Mouse (Mus musculus) heart, embryonic 14.5 days (tissue): Measurements from ENCODE around the gene Jpt2. TPM values are rescaled to one million over a fixed set of nuclear protein-coding genes. Genes with fewer than 3 reads are reported as not detected.
A peak's percentile ranks its signal among the peaks of the same experiment; 100 is the strongest.

ENCODE experiments used
- ATAC-seq: fragments of 200-750 bp; cut with Nextera tagmentation; 2 replicates; pipeline ENCODE4 v1.8.0; 2017; ENCODE audit warnings: low read depth, moderate TSS enrichment; ENCODE audit not compliant: insufficient number of reproducible peaks, insufficient read depth, low FRiP score
- H3K27ac ChIP-seq, 2 experiments: fragments of 200-500 bp in 1 of 2; fragments of 300-500 bp in 1 of 2; sonication (generic) in 1 of 2; replicated peaks in 1 of 2; 2 replicates each; pipeline ENCODE4 v1.5.1; 2012 to 2014; ENCODE audit warnings: low read depth in 2 of 2, low read length in 2 of 2, control low read depth in 1 of 2, mild to moderate bottlenecking in 1 of 2, mixed read lengths in 1 of 2; ENCODE audit not compliant: control insufficient read depth in 1 of 2, insufficient read depth in 1 of 2
- H3K27me3 ChIP-seq: fragments of 300-500 bp; sonication (generic); 2 replicates; pipeline ENCODE4 v1.6.1; 2014; ENCODE audit warnings: mild to moderate bottlenecking, low read length, control low read depth; ENCODE audit not compliant: control insufficient read depth, insufficient read depth
- H3K36me3 ChIP-seq: fragments of 300-500 bp; sonication (generic); 2 replicates; pipeline ENCODE4 v1.6.1; 2014; ENCODE audit warnings: mild to moderate bottlenecking, control low read depth, low read length, mixed read lengths; ENCODE audit not compliant: control insufficient read depth, insufficient read depth
- H3K4me1 ChIP-seq, 2 experiments: fragments of 200-500 bp in 1 of 2; fragments of 300-500 bp in 1 of 2; sonication (generic) in 1 of 2; 2 replicates each; pipeline ENCODE4 v1.6.1; 2012 to 2014; ENCODE audit warnings: low read length in 2 of 2, control low read depth in 1 of 2, mixed read lengths in 1 of 2; ENCODE audit not compliant: control insufficient read depth in 2 of 2, insufficient read depth in 2 of 2
- H3K4me2 ChIP-seq: fragments of 300-500 bp; sonication (generic); 2 replicates; pipeline ENCODE4 v1.6.1; 2014; ENCODE audit warnings: mild to moderate bottlenecking, low read length
- H3K4me3 ChIP-seq, 2 experiments: fragments of 200-500 bp in 1 of 2; fragments of 300-500 bp in 1 of 2; sonication (generic) in 1 of 2; 2 replicates each; pipeline ENCODE4 v1.5.1; 2012 to 2014; ENCODE audit warnings: low read length in 2 of 2, mild to moderate bottlenecking in 2 of 2, control low read depth in 1 of 2, low read depth in 1 of 2, moderate library complexity in 1 of 2; ENCODE audit not compliant: control insufficient read depth in 1 of 2, insufficient read depth in 1 of 2
- H3K9ac ChIP-seq: fragments of 300-500 bp; sonication (generic); 2 replicates; pipeline ENCODE4 v1.6.1; 2014; ENCODE audit warnings: mild to moderate bottlenecking, low read length
- H3K9me3 ChIP-seq: fragments of 300-500 bp; sonication (generic); 2 replicates; pipeline ENCODE4 v1.6.1; 2016; ENCODE audit warnings: low read length, control low read depth; ENCODE audit not compliant: control insufficient read depth
- WGBS: fragments of 180-500 bp; shearing (Covaris S2); extraction: QIAGEN DNeasy Blood & Tissue Kit; methylation state at CpG from one replicate; pipeline ENCODE4 v1.1.7; 2014; 5-methylcytosine and 5-hydroxymethylcytosine counted together
- polyA plus RNA-seq: library from polyadenylated mRNA; unstranded; fragments of >200 nt; fragmentation: Nextera tagmentation; extraction: Ambion mirVana; gene quantifications from 2 replicates; pipeline ENCODE4 v1.2.1, GENCODE M21; 2014

The Jpt2 gene
- polyA plus RNA-seq, 1 experiment from 2014 or later = 63.1 TPM

- no peaks in the 10 kb centered on the region for H3K9me3 ChIP-seq
- no peaks in the 10 kb centered on the region for H3K4me1 ChIP-seq
- no peak overlapping the region for H3K27ac ChIP-seq
- no peak for ATAC-seq
- no peak overlapping the region for H3K9ac ChIP-seq
- no peak overlapping the region for H3K4me2 ChIP-seq
- H3K36me3 ChIP-seq = peaks cover 98% of the 10 kb centered on the region
- no peaks in the 10 kb centered on the region for H3K27me3 ChIP-seq
- H3K4me3 ChIP-seq = no peak overlapping the region
Observed at GRCm38 (mm10) chr17:24913984-24914383, 46.5 kb downstream of the Jpt2 start.

- Histone ChIP-seq H3K27me3 (no peaks in the 10 kb centered on the region), H3K27ac (no peak overlapping the region), H3K9me3 (no peaks in the 10 kb centered on the region), H3K36me3 (peaks cover 98% of the 10 kb centered on the region), H3K4me2 (no peak overlapping the region), H3K9ac (no peak overlapping the region), H3K4me3 (no peak overlapping the region), H3K4me1 (no peaks in the 10 kb centered on the region)
- WGBS = 92% methylated on average over 2 of the region's 2 CpGs
- ATAC-seq = no peak
Observed at GRCm38 (mm10) chr17:24907591-24907990, 52.9 kb downstream of the Jpt2 start.

GRCm38 (mm10) chr17:24903767-24904166, 56.7 kb downstream of the Jpt2 start:
- H3K4me1 ChIP-seq = peaks cover 0 to 7% of the 10 kb centered on the region in 2 experiments; a peak in 1 of 4 replicates
- H3K36me3 ChIP-seq = peaks cover 100% of the 10 kb centered on the region
- no peak overlapping the region for H3K4me2 ChIP-seq
- no peak for ATAC-seq
- H3K9ac ChIP-seq = no peak overlapping the region
- no peaks in the 10 kb centered on the region for H3K9me3 ChIP-seq
- no peak overlapping the region for H3K27ac ChIP-seq
- H3K27me3 ChIP-seq = no peaks in the 10 kb centered on the region
- WGBS = 86% methylated on average over 9 of the region's 9 CpGs
- no peak overlapping the region for H3K4me3 ChIP-seq

- no peak overlapping the region for H3K9ac ChIP-seq
- no peaks in the 10 kb centered on the region for H3K9me3 ChIP-seq
- peaks cover 100% of the 10 kb centered on the region for H3K36me3 ChIP-seq
- H3K27ac ChIP-seq = no peak overlapping the region
- H3K4me3 ChIP-seq = no peak overlapping the region
- no peaks in the 10 kb centered on the region for H3K27me3 ChIP-seq
- no peak overlapping the region for H3K4me2 ChIP-seq
- ATAC-seq = no peak
- peaks cover 0 to 9% of the 10 kb centered on the region in 2 experiments; a peak in 1 of 4 replicates for H3K4me1 ChIP-seq
- 71% methylated on average over 9 of the region's 9 CpGs for WGBS
Observed at GRCm38 (mm10) chr17:24902671-24903474, 57.6 kb downstream of the Jpt2 start.

GRCm38 (mm10) chr17:24902124-24902523, 58.4 kb downstream of the Jpt2 start:
- H3K4me3 ChIP-seq = no peak overlapping the region
- ATAC-seq = no peak

GRCm38 (mm10) chr17:24900014-24900413, 60.5 kb downstream of the Jpt2 start:
- Histone ChIP-seq H3K4me1 (peaks cover 7 to 28% of the 10 kb centered on the region in 2 experiments), H3K4me2 (no peak overlapping the region), H3K9ac (no peak overlapping the region), H3K9me3 (no peaks in the 10 kb centered on the region), H3K36me3 (peaks cover 81% of the 10 kb centered on the region), H3K27me3 (no peaks in the 10 kb centered on the region), H3K27ac (no peak overlapping the region), H3K4me3 (no peak overlapping the region)
- WGBS = 96% methylated on average over 6 of the region's 6 CpGs
- ATAC-seq = no peak

More at GRCm38 (mm10) chr17:24902124-24902523, 58.4 kb downstream of the Jpt2 start:
- no peaks in the 10 kb centered on the region for H3K27me3 ChIP-seq
- H3K9ac ChIP-seq = no peak overlapping the region
- H3K4me1 ChIP-seq = peaks cover under 1 to 17% of the 10 kb centered on the region in 2 experiments
- no peak overlapping the region for H3K4me2 ChIP-seq
- no peaks in the 10 kb centered on the region for H3K9me3 ChIP-seq
- H3K36me3 ChIP-seq = peaks cover 100% of the 10 kb centered on the region
- H3K27ac ChIP-seq = no peak overlapping the region
- WGBS = 85% methylated on average over 5 of the region's 5 CpGs

- Histone ChIP-seq H3K4me1 (peaks cover 10 to 31% of the 10 kb centered on the region in 2 experiments), H3K4me3 (no peak overlapping the region), H3K27ac (peak overlapping the region in 1 of 2 experiments; percentile 28; a peak in 1 of 4 replicates), H3K9me3 (no peaks in the 10 kb centered on the region), H3K27me3 (no peaks in the 10 kb centered on the region), H3K36me3 (peaks cover 73% of the 10 kb centered on the region), H3K9ac (no peak overlapping the region), H3K4me2 (no peak overlapping the region)
- 59% methylated on average over 5 of the region's 5 CpGs for WGBS
- ATAC-seq = 0 out of 2 replicates have a peak, but pooled peaks have one; percentile 11
Observed at GRCm38 (mm10) chr17:24899153-24899552, 61.3 kb downstream of the Jpt2 start.
